Mouse (Mus musculus) liver, embryonic 14.5 days (tissue): ENCODE measurements at regions not wholly inside any gene's neighbourhood (a gene's known extent, or its start where the extent isn't known, plus 50 kb on each side); places are given as distances from the start of the nearest gene placed in this dataset.

Experiments
- ATAC-seq: fragments of 200-750 bp; cut with Nextera tagmentation; 2 replicates; pipeline ENCODE4 v1.8.0; 2017; ENCODE audit warnings: moderate number of reproducible peaks, mild to moderate bottlenecking, moderate library complexity; ENCODE audit not compliant: insufficient read depth
- DNase-seq, 3 experiments: peaks; one replicate each; pipeline ENCODE4 v3.0.0-alpha.2; 2012 to 2013; ENCODE audit warnings: low read depth in 3 of 3, low spot score in 3 of 3
- H3K27ac ChIP-seq: fragments of 300-500 bp; sonication (generic); 2 replicates; pipeline ENCODE4 v1.5.1; 2014; ENCODE audit warnings: moderate library complexity, mild to moderate bottlenecking, control low read depth, inconsistent platforms
- H3K27me3 ChIP-seq: fragments of 300-500 bp; sonication (generic); 2 replicates; pipeline ENCODE4 v1.6.1; 2014; ENCODE audit warnings: mild to moderate bottlenecking, low read length, moderate library complexity; ENCODE audit not compliant: control insufficient read depth, insufficient read depth
- H3K36me3 ChIP-seq: fragments of 300-500 bp; sonication (generic); replicated peaks from 2 replicates; pipeline ENCODE4 v1.6.1; 2014; ENCODE audit warnings: low read depth; ENCODE audit not compliant: control insufficient read depth, insufficient read depth
- H3K4me1 ChIP-seq, 2 experiments: fragments of 200-500 bp in 1 of 2; fragments of 300-500 bp in 1 of 2; sonication (generic) in 1 of 2; replicated peaks; 2 replicates each; pipeline ENCODE4 v1.6.1; 2012 to 2014; ENCODE audit warnings: antibody characterized with exemption in 1 of 2, inconsistent platforms in 1 of 2, low read length in 1 of 2; ENCODE audit not compliant: control insufficient read depth in 2 of 2, insufficient read depth in 2 of 2
- H3K4me2 ChIP-seq: fragments of 300-500 bp; sonication (generic); 2 replicates; pipeline ENCODE4 v1.6.1; 2014; ENCODE audit warnings: low read depth, mild to moderate bottlenecking, control low read depth, moderate library complexity
- H3K4me3 ChIP-seq, 2 experiments: fragments of 200-500 bp in 1 of 2; fragments of 300-500 bp in 1 of 2; sonication (generic) in 1 of 2; 2 replicates each; pipeline ENCODE4 v1.5.1; 2012 to 2014; ENCODE audit warnings: low read depth in 2 of 2, low read length in 2 of 2, mild to moderate bottlenecking in 2 of 2, control low read depth in 1 of 2, inconsistent platforms in 1 of 2, moderate library complexity in 1 of 2; ENCODE audit not compliant: insufficient read depth in 1 of 2
- H3K9ac ChIP-seq: fragments of 300-500 bp; sonication (generic); replicated peaks from 2 replicates; pipeline ENCODE4 v1.6.1; 2014; ENCODE audit warnings: mild to moderate bottlenecking, control low read depth, moderate library complexity
- H3K9me3 ChIP-seq: fragments of 300-500 bp; sonication (generic); 2 replicates; pipeline ENCODE4 v1.6.1; 2016; ENCODE audit warnings: low read length, mixed read lengths; ENCODE audit not compliant: control insufficient read depth
- CTCF ChIP-seq: IDR thresholded peaks from 2 replicates; pipeline ENCODE4 v1.5.1; 2016; ENCODE audit warnings: antibody characterized with exemption, low read depth, control low read depth
- EP300 ChIP-seq: IDR thresholded peaks from 2 replicates; pipeline ENCODE4 v1.6.1; 2016; ENCODE audit warnings: antibody characterized with exemption, low read depth
- WGBS: fragments of 180-500 bp; shearing (Covaris S2); extraction: QIAGEN DNeasy Blood & Tissue Kit; methylation state at CpG from one replicate; pipeline ENCODE4 v1.1.7; 2014; ENCODE audit not compliant: insufficient replicate concordance; 5-methylcytosine and 5-hydroxymethylcytosine counted together

- Histone ChIP-seq H3K4me1 (no peaks in the 10 kb centered on the region), H3K9ac (no peak overlapping the region), H3K4me3 (no peak overlapping the region), H3K27me3 (no peaks in the 10 kb centered on the region), H3K27ac (no peak overlapping the region), H3K9me3 (no peaks in the 10 kb centered on the region), H3K4me2 (no peak overlapping the region), H3K36me3 (no peaks in the 10 kb centered on the region)
- ATAC-seq = no peak
- TF ChIP-seq EP300 (no peak), CTCF (no peak)
- DNase-seq = no peak
- 41% methylated on average over 9 of the region's 9 CpGs for WGBS
Observed at GRCm38 (mm10) chr7:69097587-69098095, 348.6 kb upstream of the Arrdc4 start.

GRCm38 (mm10) chr7:69074780-69075179 is 325.7 kb upstream of the Arrdc4 start:
- ATAC-seq (peak; percentile 31; the same call in 1 of the 2 replicates), DNase-seq (no peak)
- Histone ChIP-seq H3K9ac (no peak overlapping the region), H3K4me3 (no peak overlapping the region), H3K27me3 (no peaks in the 10 kb centered on the region), H3K9me3 (no peaks in the 10 kb centered on the region), H3K36me3 (no peaks in the 10 kb centered on the region), H3K4me1 (no peaks in the 10 kb centered on the region), H3K27ac (no peak overlapping the region), H3K4me2 (no peak overlapping the region)
- TF ChIP-seq CTCF = no peak
- no peak for TF ChIP-seq EP300
- WGBS = 63% methylated on average over 7 of the region's 7 CpGs

- Histone ChIP-seq H3K36me3 (no peaks in the 10 kb centered on the region), H3K4me3 (no peak overlapping the region), H3K9ac (no peak overlapping the region), H3K9me3 (no peaks in the 10 kb centered on the region), H3K4me1 (no peaks in the 10 kb centered on the region), H3K4me2 (no peak overlapping the region), H3K27me3 (no peaks in the 10 kb centered on the region), H3K27ac (no peak overlapping the region)
- WGBS = 65% methylated on average over 5 of the region's 5 CpGs
- TF ChIP-seq CTCF (no peak), EP300 (no peak)
- ATAC-seq (no peak), DNase-seq (no peak)
Observed at GRCm38 (mm10) chr7:69062994-69063393, 314.0 kb upstream of the Arrdc4 start.

- TF ChIP-seq CTCF (no peak), EP300 (no peak)
- no peak overlapping the region for H3K4me2 ChIP-seq
- no peak overlapping the region for H3K27ac ChIP-seq
- no peaks in the 10 kb centered on the region for H3K9me3 ChIP-seq
- ATAC-seq (no peak), DNase-seq (no peak)
- no peaks in the 10 kb centered on the region for H3K36me3 ChIP-seq
- H3K27me3 ChIP-seq = no peaks in the 10 kb centered on the region
- 79% methylated on average over 7 of the region's 7 CpGs for WGBS
- no peak overlapping the region for H3K9ac ChIP-seq
- no peak overlapping the region for H3K4me3 ChIP-seq
- no peaks in the 10 kb centered on the region for H3K4me1 ChIP-seq
Observed at GRCm38 (mm10) chr7:69062506-69062905, 313.5 kb upstream of the Arrdc4 start.

- H3K9me3 ChIP-seq = no peaks in the 10 kb centered on the region
- no peaks in the 10 kb centered on the region for H3K4me1 ChIP-seq
- no peak overlapping the region for H3K4me3 ChIP-seq
- ATAC-seq = no peak
- no peak overlapping the region for H3K4me2 ChIP-seq
- no peak overlapping the region for H3K9ac ChIP-seq
- WGBS = 57% methylated on average over 8 of the region's 8 CpGs
- H3K27me3 ChIP-seq = no peaks in the 10 kb centered on the region
- no peaks in the 10 kb centered on the region for H3K36me3 ChIP-seq
- H3K27ac ChIP-seq = no peak overlapping the region
- TF ChIP-seq EP300 (no peak), CTCF (no peak)
- no peak for DNase-seq
Observed at GRCm38 (mm10) chr7:69062094-69062493, 313.1 kb upstream of the Arrdc4 start.
